Mouse (Mus musculus) ES-Bruce4 (cell line): ENCODE results near the gene 2010003K11Rik. TPM values are rescaled to one million over a fixed set of nuclear protein-coding genes. Genes with fewer than 3 reads are reported as not detected.

Experiments
- H3K27ac ChIP-seq: 2 replicates; pipeline ENCODE4 v1.5.1; 2012; ENCODE audit warnings: low read length, inconsistent platforms; ENCODE audit not compliant: insufficient read depth
- H3K27me3 ChIP-seq: 2 replicates; pipeline ENCODE4 v1.6.1; 2012; ENCODE audit warnings: mild to moderate bottlenecking, low read length, inconsistent platforms; ENCODE audit not compliant: control insufficient read depth, poor library complexity, insufficient read depth, severe bottlenecking
- H3K36me3 ChIP-seq: 2 replicates; pipeline ENCODE4 v1.6.1; 2012; ENCODE audit warnings: inconsistent platforms, mild to moderate bottlenecking, low read length, moderate library complexity; ENCODE audit not compliant: control insufficient read depth, poor library complexity, insufficient read depth, severe bottlenecking
- H3K4me1 ChIP-seq: one replicate; pipeline ENCODE4 v1.8.1; 2011; ENCODE audit warnings: low read length; ENCODE audit not compliant: control insufficient read depth, insufficient read depth
- H3K4me3 ChIP-seq: 2 replicates; pipeline ENCODE4 v1.5.1; 2011; ENCODE audit warnings: low read depth, mild to moderate bottlenecking, low read length
- H3K9ac ChIP-seq: 2 replicates; pipeline ENCODE4 v1.6.1; 2012; ENCODE audit warnings: low read depth, mild to moderate bottlenecking, inconsistent platforms; ENCODE audit not compliant: poor library complexity, severe bottlenecking
- H3K9me3 ChIP-seq: replicated peaks from 2 replicates; pipeline ENCODE4 v1.6.1; 2012; ENCODE audit warnings: mild to moderate bottlenecking, low read length, inconsistent platforms; ENCODE audit not compliant: control insufficient read depth, poor library complexity, insufficient read depth, severe bottlenecking
- CTCF ChIP-seq: IDR thresholded peaks from one replicate; pipeline ENCODE4 v1.8.1; 2011; ENCODE audit warnings: low read depth, low read length
- EP300 ChIP-seq: IDR thresholded peaks from 2 replicates; pipeline ENCODE4 v1.6.1; 2011; ENCODE audit warnings: low read depth, low read length; ENCODE audit not compliant: insufficient read depth
- POLR2A ChIP-seq: IDR thresholded peaks from one replicate; pipeline ENCODE4 v1.8.1; 2011; ENCODE audit warnings: low read length; ENCODE audit not compliant: insufficient read depth
- polyA plus RNA-seq: library from polyadenylated mRNA; stranded (reverse); fragments of >200 nt; gene quantifications from 2 replicates; pipeline ENCODE4 v1.2.4, GENCODE M21; 2011; ENCODE audit warnings: low read depth; ENCODE audit not compliant: missing spikeins, insufficient read depth, insufficient read length

Gene 2010003K11Rik
- polyA plus RNA-seq, 1 experiment, result not detected

DNA sequence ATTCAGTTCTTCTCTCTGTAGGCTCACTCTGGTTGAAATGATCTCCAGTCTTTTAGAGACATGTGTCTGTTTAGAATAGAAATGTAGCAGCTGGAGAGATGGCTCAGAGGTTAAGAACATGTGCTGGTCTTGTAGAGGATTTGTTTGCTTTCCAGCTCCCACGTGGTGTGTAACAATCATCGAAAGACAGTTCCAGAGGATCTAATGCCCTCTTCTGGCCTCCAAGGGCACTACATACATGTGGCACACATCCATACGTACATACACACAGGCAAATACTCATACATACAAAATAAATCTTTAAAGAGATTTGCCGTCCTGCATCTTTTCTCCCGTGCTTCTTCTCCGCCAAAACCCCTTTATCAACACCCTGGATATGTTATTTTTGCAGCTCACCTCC lies 41.9 kb upstream of the 2010003K11Rik start:
- no peak overlapping the region for H3K9ac ChIP-seq
- H3K9me3 ChIP-seq, result peaks cover 5% of the 10 kb centered on the region; the same call in 1 of the 2 replicates
- H3K4me1 ChIP-seq, result no peaks in the 10 kb centered on the region
- TF ChIP-seq CTCF, result no peak
- TF ChIP-seq EP300, result no peak
- no peak for TF ChIP-seq POLR2A
- no peaks in the 10 kb centered on the region for H3K36me3 ChIP-seq
- no peaks in the 10 kb centered on the region for H3K27me3 ChIP-seq
- H3K27ac ChIP-seq, result no peak overlapping the region
- no peak overlapping the region for H3K4me3 ChIP-seq

DNA sequence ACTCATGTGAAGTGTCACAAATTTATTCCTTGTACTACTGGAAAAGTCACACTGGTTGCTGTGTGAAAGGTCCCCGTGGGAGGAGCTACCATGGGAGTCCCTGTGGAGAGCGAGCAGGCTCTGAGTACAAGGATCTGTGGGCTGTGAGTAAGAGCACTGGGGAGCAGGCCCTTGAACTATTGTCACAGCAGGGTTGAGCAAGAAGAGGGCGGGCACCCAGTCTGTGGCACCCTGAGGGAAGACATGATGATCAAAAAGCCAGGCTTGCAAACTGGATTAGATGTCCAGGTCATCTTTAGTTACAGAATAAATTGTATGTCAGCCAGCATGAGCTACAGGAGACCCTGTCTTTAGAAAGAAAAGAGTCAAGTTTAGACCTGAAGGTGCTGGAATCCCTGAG lies 38.2 kb upstream of the 2010003K11Rik start:
- H3K36me3 ChIP-seq, result no peaks in the 10 kb centered on the region
- H3K9me3 ChIP-seq, result peaks cover 5% of the 10 kb centered on the region; the same call in 1 of the 2 replicates
- no peak overlapping the region for H3K9ac ChIP-seq
- no peak overlapping the region for H3K4me3 ChIP-seq
- H3K27ac ChIP-seq, result no peak overlapping the region
- H3K27me3 ChIP-seq, result no peaks in the 10 kb centered on the region
- no peaks in the 10 kb centered on the region for H3K4me1 ChIP-seq
- TF ChIP-seq POLR2A, result no peak
- TF ChIP-seq EP300, result no peak
- TF ChIP-seq CTCF, result no peak

DNA sequence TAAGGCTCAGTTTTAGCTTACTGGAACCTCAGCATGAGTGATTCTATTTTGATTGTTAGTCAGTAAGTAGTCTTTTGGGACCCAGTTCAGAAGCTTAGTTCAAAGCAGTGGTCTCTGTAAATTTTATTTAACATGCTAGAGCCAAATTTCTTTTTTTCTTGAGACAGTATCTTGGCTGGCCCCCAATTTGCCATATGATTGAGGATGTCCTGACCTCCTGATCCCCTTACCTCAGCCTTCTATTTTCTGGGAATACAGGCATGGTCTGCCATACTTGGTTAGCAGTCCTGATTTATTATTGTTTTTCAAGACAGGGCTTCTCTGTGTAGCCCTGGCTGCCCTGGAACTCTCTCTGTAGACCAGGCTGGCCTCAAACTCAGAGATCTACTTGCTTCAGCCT lies 37.5 kb upstream of the 2010003K11Rik start:
- Histone ChIP-seq H3K4me3 (no peak overlapping the region), H3K27me3 (no peaks in the 10 kb centered on the region), H3K4me1 (no peaks in the 10 kb centered on the region)

DNA sequence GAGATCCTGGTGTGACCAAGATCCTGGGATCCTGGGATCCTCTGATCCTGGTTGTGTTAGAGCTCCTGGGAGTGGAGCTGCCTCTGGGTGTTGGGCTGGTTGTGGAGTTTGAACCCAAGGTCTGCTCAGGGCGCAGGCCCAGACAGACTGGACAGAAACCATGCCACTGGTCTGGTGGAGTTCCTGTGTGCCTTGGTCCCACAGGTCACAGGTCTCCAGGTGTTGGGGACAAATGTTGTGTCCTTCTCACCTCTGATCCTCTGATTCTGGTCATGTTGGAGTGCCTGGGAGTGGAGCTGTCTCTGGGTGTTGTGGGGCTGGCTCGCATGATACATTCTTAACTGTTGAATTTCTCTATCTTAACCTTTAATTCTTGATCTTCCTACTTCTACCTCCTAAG lies 36.3 kb upstream of the 2010003K11Rik start:
- no peaks in the 10 kb centered on the region for H3K27me3 ChIP-seq
- H3K9ac ChIP-seq, result no peak overlapping the region
- no peaks in the 10 kb centered on the region for H3K4me1 ChIP-seq
- H3K9me3 ChIP-seq, result no peaks in the 10 kb centered on the region
- H3K27ac ChIP-seq, result no peak overlapping the region
- H3K36me3 ChIP-seq, result no peaks in the 10 kb centered on the region
- H3K4me3 ChIP-seq, result no peak overlapping the region
- TF ChIP-seq EP300, result no peak
- TF ChIP-seq CTCF, result no peak
- TF ChIP-seq POLR2A, result no peak

More for the DNA sequence above, 37.5 kb upstream of the 2010003K11Rik start:
- no peak overlapping the region for H3K9ac ChIP-seq
- TF ChIP-seq EP300 (no peak), POLR2A (no peak), CTCF (no peak)
- no peak overlapping the region for H3K27ac ChIP-seq
- H3K36me3 ChIP-seq, result no peaks in the 10 kb centered on the region
- H3K9me3 ChIP-seq, result peaks cover 5% of the 10 kb centered on the region; the same call in 1 of the 2 replicates

DNA sequence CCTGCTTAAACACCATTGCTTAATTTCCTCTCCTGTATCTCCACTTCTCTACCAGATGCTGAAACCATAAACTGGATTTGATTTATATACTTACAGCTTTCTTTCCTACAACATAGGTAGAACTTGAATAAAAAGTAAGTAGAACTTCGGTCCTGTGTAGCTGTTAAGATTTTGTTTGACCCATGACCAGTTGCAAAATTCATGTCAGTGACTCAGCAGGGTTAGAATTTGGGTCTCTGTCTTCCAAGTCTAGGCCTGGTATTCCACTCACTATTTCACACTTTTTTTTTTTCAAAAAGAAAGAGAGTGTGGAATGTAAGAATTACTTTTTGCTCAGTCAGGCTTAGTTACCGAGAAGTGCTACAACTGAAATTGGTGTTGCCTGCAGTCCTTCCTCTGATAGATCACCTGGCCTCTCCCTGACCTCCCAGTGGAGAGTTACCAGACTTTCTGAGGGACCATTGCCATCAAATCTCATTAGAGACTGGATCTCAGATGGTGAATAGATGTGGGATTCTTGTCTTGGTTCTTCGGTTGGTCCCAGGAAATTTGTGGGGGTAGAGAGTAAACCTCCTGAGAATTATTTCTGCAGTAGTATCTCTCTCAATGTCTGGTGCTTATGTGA lies 23.2 kb upstream of the 2010003K11Rik start:
- no peak for TF ChIP-seq EP300
- no peak for TF ChIP-seq CTCF
- TF ChIP-seq POLR2A, result no peak
- H3K27ac ChIP-seq, result no peak overlapping the region

DNA sequence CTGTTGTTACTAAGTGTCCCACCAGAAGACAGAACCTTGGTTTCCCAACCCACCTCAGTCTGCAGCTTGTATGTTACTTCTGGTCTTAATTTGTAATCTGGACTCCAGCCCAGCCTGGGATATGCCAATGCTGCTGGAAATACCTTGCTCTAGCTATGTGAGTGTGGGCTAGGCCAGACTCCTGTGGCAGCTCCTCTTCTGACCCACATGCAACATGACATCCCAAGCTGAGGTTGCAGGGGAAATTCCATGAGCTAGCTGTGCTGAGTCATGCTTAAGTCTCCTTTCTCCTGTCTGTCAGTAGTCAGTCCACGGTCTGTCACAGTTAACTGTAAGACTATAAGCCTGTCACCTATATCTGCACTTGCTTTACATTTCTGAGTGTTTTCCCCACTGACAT lies 19.1 kb upstream of the 2010003K11Rik start:
- H3K4me1 ChIP-seq, result no peaks in the 10 kb centered on the region
- H3K9me3 ChIP-seq, result no peaks in the 10 kb centered on the region
- H3K36me3 ChIP-seq, result no peaks in the 10 kb centered on the region
- H3K27ac ChIP-seq, result no peak overlapping the region
- no peak overlapping the region for H3K4me3 ChIP-seq
- H3K27me3 ChIP-seq, result no peaks in the 10 kb centered on the region
- H3K9ac ChIP-seq, result no peak overlapping the region
- TF ChIP-seq EP300 (no peak), CTCF (no peak), POLR2A (no peak)

More for the DNA sequence above, 23.2 kb upstream of the 2010003K11Rik start:
- Histone ChIP-seq H3K9me3 (no peaks in the 10 kb centered on the region), H3K9ac (no peak overlapping the region), H3K36me3 (no peaks in the 10 kb centered on the region), H3K4me3 (no peak overlapping the region), H3K27me3 (no peaks in the 10 kb centered on the region), H3K4me1 (no peaks in the 10 kb centered on the region)
